Mouse (Mus musculus): ENCODE measurements around the gene Foxn3.
A peak's percentile ranks its signal among the peaks of the same experiment; 100 is the strongest.

Gene Foxn3

DNA sequence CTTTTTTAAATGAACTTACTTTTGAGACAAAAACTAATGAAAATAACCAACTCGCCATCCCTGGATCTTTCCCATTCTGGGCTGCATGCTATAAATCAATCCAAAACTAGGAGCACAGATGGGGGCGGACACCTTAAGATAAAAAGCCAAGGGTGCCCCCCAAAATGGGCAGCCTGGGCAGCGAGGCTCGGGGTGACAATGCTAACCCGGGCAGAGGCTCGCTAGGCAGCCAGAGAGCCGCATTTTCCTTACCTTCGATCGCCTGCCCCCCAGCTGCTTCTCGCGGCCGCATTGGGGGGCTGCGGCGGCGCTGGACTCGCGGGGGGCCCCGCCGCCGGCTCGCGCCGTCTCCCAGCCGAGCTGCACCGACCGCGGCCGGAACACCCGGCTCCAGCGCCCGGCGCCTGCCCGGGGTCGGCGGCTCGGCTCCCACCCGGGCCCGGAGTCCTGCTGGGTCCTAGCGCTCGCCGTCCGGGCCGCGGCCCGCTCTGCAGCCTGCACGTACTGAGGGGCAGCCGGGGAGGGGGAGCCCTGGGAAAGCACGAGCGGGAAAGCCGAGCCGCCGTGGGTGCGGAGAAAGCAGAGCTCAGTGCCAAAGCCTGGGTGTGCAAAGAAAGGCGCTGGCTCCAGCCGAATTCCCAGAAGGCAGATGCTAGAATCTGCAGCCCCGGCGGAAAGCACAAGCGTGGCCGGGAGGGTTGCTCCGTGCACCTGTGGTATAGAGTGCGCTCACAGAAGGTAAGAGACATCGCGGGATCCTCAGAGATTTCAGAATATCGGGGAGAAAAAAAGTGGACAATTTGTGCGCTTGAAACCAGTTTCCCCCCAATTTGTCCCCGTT lies at the start of gene Foxn3:
Gene Foxn3, minus strand, starts transcription at position 364 of the 841 bp plus-strand sequence.
- peak; percentile 43 to 65 for DNase-seq (ENCODE audit: low spot score in 2 of 2)

DNA sequence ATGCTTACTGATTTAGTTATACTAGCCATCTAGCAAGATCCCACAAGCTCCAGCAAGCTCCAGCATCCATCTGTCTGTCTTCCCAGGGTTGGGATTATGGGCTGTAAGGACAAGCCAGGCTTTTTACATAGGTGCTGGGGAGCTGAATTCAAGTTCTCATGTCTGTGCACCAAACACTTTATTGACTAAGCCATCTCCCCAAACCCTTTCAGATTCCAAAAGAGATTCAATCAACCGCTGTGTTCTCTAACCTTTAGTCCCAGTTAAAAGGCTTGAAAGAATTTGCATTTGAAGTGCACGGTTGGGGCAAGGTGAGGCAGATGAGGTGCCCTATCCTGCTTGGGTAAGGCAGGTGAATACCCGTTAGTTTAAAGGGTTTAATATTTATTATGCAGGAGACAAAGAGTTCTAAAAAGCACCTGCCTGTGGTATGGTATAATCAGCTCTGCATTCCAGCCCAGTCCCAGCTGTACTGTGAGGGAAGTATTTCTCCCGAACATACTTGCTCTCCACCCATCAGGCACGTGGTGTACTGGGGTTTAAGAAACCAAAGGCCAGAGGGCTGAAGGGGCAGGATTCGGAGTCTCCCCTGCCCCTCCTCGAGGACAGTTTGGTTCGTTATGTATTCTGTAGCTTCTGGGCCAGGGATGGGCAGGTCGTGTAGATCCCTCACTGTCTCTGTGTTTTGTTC lies 48.9 kb upstream of the Foxn3 start:
- no peak for DNase-seq (ENCODE audit: low spot score in 2 of 2)

DNA sequence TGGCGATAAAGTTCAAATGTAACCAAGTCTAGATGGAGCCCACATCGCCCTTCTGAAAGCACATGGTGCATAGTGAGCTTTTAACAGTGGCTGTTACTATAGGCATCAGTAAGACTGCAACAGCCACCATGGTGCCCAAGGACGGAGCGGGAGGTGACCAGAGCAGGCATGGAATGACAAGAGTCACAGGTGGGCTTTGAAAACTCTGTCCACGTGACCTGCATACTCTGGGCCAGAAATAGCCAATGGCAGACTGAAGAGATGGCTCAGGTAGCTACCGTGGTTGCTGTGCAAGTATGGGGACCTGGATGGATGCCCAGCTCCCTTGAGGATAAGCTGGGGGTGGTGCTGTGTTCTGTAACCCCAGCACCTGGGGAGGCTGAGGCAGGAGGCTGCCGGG lies 47.5 kb upstream of the Foxn3 start:
- DNase-seq (ENCODE audit: low spot score in 2 of 2), result no peak

DNA sequence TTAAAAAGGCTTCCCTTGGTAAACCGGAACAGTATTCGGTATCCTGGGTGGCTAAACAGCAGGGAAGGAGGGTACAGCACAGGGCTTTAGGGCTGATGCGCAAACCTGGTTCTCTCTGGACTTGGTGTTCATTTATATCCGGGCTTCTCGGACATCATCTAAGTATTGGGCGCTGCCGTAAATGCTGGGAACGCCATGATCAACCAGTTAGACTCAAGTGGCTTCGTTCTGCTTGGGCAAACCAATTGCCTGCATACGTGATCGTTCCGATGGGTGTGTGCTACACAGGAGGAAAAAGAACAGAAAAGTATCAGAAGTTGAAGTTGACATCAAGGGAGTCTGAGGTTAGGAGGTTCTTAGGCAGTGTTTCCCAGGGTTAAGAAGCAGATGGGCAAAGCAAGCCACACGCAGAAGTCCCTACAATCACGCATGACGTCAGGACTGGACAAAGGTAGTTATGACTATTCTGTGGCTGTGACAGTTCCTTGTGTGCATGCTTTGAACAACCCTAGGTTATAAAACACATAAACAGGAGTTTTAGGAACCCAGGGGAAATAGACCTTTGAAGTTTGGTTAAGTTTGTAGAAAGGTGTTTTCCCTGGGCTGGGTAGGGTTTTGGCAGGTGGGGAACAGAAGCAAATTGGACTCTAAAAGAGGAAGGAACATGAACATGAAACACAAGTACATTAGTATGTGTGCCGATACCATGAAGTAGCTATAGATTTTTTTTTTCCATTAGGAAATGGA lies 46.9 kb upstream of the Foxn3 start:
- no peak for DNase-seq (ENCODE audit: low spot score in 2 of 2)

DNA sequence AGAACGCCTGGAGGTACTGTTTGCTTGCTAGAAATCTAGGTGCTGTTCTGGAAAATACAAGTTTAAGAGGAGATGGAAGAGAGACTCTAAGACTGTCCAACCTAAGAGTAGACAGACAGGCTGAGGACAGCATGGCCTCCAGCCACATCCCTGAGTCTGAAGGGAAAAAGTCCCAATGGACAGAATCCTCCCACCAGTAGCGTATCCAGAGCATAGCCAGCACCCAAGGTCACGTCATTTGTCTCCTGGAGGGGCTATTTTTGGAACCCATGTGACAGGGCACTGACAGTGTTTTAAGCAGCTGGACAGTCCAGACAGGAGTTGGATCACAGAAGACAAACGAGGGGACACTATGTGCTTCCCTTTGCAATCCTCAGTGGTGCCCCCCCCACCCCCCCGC lies 46.3 kb upstream of the Foxn3 start:
- no peak for DNase-seq (ENCODE audit: low spot score in 2 of 2)

DNA sequence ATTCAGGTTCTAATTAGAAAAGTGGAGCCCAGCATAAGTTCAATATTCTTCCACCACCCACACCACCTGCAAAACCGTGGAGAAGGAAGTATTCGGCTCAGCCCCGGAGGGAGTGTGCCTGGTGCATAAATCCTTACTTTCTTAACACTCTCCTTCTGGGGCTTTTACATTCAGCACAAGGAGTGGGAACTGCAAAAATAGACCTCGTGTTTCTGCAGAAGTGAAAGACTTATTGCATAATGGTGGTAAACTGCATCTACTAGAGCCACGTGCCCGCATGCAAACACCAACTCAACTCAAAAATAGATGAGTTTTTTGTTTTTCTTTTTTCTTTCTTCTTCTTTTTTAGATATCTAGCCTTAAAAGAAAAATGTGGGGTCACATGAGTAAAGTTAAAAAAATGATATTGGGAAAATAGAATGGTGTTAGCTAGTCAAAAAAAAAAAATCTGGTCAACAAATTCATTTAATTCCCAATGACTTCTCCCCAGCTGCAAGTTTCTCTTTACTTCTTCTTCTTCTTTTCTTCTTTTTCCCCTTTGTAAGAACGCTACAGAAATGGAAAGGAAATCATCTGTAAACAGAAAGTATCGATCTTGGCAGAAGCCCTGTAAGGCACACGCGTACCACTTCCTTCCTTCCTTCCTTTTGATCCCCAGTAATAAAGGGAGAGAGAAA lies 45.0 kb upstream of the Foxn3 start:
- DNase-seq (ENCODE audit: low spot score in 2 of 2), result peak in 1 of 2 experiments; percentile 15

DNA sequence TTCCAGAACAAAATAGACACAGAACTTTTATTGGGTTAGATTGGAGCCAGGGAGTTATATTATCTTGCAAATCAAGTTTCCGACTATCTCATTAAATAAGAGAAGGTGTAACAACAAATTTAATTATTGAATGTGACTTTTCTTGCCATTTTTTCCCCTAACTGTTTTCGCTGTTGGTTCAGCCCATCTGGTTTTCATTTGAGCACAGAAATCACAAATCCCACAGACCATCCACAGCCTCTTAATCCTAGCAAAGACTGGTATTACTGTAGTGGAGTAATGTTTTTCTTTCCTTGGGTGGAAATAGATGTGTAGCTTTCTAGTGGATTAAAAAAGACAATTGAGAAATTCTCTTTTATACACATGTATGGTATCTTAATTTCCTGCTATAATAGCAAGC lies 40.0 kb upstream of the Foxn3 start:
- no peak for DNase-seq (ENCODE audit: low spot score in 2 of 2)

DNA sequence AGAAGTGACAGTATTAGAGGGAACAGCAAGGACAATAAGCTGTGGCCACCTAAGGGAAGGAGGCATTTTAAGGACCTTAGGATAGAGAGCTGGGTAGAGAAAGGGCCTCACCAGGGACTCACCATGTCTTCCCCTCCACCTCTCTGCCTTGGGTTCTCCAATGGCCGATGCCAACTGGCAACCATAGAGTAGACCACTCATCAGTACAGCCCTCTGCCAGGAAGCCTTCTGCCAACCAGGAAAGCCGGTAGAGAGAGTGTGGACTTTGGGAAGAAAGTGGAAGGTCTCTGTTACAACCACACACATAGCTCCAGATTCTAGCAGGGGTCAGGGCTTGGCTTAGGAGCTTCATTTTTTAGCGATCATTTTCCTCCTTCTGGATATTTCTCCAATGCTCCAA lies 38.5 kb upstream of the Foxn3 start:
- DNase-seq (ENCODE audit: low spot score in 2 of 2), result no peak

DNA sequence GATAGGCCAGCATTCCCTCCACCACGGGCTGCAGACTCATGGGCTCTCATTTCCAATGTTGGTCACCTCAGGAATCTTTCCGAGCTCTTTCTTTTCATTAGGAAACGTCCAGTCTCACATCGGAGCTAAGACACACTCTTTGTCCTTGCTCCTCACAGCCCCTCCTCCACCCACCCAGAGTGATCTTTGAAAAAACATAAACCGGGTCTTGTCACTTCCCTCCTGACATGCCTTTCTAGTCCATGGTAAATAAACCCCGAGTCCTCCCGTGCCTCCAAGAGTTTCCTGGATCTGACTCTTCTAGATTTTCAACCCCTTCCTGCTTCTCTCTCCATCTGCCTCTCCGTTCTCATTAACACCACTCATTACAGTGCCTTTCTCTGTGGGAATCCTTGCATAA lies 38.0 kb upstream of the Foxn3 start:
- no peak for DNase-seq (ENCODE audit: low spot score in 2 of 2)

DNA sequence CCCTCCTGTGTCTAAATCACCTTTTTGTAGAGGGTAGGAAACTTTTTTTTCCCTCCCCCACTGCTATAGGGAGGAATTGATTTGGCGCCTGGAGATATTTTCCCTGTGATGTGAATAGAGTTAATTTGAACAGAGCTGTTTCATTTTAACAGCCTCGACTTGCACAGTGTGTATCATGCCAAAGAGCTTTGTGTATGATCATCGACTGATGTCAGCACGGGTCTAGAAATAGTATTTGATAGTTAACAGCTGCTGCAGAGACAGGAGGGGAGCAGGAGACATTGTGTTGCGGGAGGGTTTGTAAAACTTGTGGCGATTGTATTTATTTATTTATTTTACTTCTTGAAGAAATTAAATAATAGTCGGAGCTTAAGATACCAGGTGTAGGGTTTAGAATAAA lies 36.2 kb upstream of the Foxn3 start:
- no peak for DNase-seq (ENCODE audit: low spot score in 2 of 2)

DNA sequence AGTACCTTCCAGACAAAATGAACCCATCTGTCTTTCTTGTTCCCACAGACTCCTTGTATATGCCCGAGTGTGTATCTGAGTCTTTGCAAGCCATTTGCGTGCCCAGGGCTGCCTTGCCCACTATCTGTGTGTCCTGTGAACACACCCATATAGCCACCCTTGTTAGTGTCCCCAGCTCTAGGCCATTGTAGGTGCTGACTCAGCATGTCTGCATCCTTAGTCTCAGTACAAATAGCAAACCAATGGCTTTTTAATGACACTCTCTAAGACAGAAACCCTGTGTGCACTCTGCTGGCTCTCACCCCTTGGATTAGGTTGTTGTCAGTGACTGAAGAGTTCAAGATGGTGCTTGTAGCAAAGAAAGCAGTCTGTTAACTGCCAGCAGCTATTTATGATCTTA lies 33.0 kb upstream of the Foxn3 start:
- DNase-seq (ENCODE audit: low spot score in 2 of 2), result no peak

DNA sequence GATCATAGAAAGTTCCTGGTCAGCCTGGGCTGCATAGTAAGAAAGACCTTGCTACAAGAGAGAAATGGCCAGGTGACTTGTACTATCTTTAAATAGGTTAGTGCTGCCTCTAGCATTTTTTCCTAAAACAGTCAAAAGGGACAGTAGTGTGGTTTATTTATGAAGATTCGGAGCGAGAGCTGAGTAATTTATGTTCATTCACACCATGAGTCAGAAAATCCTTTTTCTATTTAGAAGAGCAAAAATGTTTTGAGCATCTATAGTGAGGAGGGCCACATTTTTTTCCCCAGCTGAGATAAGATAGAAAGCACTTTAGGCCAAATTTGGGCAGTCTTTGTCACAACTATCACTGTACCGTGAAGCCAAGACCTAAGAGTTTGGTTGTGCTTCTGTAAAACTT lies 24.0 kb upstream of the Foxn3 start:
- no peak for DNase-seq (ENCODE audit: low spot score in 2 of 2)

DNA sequence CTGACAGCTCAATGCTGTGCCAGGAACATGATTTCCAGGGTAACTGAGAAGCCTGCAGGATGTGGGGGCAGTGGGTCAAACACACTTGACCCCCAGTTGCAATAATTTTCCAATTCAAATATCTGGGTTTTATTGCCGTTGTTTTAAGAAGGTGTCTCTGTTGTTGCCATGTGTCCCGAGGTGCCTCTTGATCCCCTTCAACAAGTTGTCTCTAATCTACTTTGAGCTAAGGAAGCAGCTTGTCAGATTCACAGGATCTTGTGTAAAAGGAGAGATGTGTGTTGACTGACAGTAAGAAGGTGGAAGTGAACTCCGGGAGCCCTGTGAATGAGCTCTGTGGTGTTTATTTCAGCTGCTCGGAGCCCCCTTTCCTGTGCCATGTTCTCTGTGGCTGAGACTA lies 16.6 kb upstream of the Foxn3 start:
- DNase-seq (ENCODE audit: low spot score in 2 of 2), result no peak

DNA sequence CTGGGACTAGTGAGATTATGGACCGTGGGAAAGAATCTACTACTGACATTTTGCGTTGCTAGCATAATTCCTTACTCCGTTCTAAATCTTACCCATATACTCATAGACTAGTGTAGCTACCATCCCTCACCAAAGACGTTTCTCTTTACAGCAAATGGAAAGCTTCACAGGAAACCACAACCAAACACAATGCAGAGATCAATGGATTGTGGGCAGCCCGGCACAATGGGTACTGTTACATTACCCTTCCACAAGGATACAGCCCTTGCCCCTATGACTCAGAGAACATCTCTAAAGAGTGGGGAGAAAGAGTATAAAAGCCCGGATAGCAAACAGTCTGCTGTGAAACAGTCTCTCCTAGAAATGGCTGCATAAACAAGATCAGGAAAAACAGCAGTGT lies 13.3 kb upstream of the Foxn3 start:
- no peak for DNase-seq (ENCODE audit: low spot score in 2 of 2)

DNA sequence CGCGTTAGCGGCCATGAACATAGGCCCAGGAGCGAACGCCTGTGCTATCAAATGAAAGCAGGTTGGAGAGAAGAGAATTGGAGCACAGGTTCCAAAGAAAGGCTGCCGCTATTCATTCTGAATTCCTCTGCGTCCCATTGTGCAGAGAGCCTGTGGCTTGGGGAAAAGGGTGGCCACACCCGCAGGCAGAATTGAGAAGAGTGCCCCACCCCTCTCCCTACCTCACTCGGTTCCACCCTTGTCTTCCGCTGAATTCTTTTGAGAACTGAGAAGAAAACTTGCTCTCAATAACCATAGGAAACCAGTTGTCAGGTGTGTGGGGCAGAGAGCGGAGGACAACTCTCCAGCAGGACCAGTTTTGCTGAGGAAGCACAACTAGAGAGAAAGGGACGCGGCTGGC lies 10.9 kb upstream of the Foxn3 start:
- no peak for DNase-seq (ENCODE audit: low spot score in 2 of 2)

DNA sequence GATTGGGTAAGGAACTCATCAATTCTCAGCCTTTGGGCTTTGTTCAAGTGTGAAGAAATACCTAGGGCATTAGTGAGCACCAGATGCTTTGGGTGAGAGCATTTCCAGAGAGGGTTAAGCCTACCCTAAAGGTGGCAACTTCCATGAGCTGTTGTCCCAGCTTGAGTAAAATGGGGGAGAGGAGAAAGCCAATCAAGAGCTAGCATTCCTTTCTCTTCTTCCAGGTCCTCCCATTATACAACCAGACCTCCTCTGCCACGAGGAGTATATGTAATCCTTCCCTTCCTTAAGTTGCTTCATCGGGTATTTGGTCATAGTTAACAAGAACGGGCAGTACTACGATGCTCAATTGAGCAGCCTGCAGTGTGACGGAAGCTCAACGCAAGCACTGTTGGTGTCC lies 9.7 kb upstream of the Foxn3 start:
- no peak for DNase-seq (ENCODE audit: low spot score in 2 of 2)

DNA sequence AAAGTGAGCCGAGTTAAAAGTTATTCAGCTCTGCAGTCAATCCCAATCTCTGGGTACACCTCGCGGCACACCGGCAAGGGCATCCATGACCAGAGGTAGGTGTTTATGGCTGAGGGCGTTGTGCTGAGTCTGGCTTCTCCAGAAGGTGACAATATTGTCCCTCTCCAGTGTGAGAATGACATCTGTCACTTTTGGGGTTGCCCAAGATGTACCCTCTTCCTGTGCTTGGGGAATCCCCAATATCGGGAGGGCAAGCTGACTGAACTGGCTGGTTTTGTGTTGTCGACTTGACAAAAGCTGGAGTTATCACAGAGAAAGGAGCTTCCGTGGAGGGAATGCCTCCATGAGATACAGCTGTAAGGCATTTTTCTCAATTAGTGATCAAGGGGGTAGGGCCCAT lies 8.6 kb upstream of the Foxn3 start:
- no peak for DNase-seq (ENCODE audit: low spot score in 2 of 2)

DNA sequence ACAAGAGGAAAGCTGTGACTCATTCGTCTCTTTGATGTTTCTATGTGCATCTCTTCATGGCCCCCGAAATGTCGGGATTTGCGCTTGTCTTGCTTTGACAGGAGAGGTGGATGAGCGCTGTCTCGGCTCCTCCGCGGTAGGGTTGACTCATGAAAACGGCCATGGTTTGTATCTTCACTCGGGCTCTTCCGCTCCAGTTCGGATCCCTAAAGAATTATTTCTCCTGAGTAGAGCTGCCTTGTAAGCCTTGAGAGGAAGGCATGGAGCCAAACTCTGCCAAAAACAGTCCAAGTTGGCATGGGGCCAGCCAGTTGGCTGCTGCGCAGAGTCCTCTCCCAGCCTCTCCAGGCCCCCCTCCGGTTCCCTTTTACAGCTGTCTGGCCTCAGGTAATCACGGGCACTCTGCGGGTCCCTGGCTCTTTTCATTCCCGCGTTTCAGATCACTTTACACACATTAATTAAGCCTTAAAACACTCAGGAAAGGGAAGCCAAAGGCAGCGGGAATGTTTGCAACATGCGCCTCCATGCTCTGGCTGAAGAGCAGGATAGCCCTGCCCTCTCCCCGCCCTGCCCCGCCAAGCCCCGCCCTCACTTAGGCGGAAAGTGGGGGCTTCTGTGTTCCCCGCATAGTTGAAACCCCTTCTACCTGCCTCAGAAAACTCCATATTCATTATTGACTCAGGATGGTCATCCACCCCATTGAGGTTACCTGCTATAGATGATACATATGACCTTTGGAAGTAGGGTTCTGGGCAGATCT lies 7.0 kb upstream of the Foxn3 start:
- DNase-seq (ENCODE audit: low spot score in 2 of 2), result peak; percentile 54 to 65

DNA sequence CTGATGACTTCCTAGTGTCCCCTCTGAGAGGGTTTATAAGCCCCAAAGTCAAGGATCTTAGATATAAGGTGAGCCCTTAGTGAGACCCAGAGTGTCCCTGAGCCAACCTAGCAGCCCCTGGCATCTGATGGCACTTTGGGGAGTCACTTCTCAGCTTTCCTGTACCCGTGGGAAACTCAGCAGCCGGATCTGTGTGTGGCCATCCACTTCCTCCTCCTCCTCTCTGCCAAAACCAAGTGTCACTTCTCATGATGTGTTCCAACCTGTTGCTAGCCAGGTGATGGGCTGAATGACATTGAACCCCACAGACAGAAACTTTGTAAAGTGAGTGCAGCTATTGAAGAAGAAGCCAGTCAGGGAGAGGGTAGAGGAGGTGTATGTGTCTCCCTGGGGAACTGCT lies 2.2 kb upstream of the Foxn3 start:
- no peak for DNase-seq (ENCODE audit: low spot score in 2 of 2)

DNA sequence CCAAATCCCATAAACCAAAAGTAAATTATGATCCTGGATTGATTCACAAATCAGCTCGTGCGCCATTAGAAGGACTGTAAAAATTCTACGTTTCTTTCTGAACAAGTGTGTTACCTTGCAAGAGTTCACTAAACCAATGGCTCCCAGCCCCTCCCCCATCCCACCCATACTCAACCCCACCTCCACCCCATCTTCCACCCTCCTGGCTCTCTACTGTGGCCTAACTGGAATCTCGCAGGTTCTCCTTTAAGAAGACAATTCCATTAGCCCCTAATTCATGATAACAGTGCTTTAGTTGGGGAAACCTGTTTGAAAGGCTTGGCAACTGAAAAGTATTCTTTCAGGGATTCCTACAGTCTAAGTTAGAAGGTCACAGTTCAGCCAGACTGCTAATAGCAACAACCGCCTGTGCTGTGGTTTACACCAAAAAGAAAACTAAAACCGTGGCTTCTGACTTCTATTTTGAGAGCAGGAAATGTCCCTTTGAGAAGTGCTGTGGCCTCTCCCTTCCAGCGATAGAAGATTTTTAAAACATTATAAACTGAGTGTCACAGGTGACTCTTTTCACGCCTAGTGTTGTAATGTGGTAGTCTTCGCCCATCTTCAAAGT lies 1.0 kb upstream of the Foxn3 start:
- DNase-seq (ENCODE audit: low spot score in 2 of 2), result no peak

DNA sequence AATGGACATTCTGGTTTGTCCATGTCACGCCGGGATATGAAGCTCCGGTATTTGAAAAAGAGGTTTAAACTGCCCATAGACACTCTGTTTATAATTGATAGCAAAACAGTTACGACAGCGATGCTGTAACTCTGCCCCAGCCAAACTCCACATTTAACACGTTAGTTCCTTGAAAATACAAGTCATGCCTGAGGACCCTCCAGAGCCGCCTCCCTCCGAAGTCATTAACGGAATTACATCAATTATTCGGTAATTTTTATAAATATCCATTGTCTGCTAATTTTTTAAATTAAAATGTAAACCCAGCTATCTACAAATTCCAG lies 554 bp downstream of the Foxn3 start:
- no peak for DNase-seq (ENCODE audit: low spot score in 2 of 2)
